Mouse (Mus musculus) ES-Bruce4 (cell line): ENCODE measurements at regions not wholly inside any gene's neighbourhood (a gene's known extent, or its start where the extent isn't known, plus 50 kb on each side); places are given as distances from the start of the nearest gene placed in this dataset.

Experiments used
- CTCF ChIP-seq: IDR thresholded peaks from one replicate; pipeline ENCODE4 v1.8.1; 2011; ENCODE audit warnings: low read depth, low read length
- EP300 ChIP-seq: IDR thresholded peaks from 2 replicates; pipeline ENCODE4 v1.6.1; 2011; ENCODE audit warnings: low read depth, low read length; ENCODE audit not compliant: insufficient read depth
- POLR2A ChIP-seq: IDR thresholded peaks from one replicate; pipeline ENCODE4 v1.8.1; 2011; ENCODE audit warnings: low read length; ENCODE audit not compliant: insufficient read depth

DNA sequence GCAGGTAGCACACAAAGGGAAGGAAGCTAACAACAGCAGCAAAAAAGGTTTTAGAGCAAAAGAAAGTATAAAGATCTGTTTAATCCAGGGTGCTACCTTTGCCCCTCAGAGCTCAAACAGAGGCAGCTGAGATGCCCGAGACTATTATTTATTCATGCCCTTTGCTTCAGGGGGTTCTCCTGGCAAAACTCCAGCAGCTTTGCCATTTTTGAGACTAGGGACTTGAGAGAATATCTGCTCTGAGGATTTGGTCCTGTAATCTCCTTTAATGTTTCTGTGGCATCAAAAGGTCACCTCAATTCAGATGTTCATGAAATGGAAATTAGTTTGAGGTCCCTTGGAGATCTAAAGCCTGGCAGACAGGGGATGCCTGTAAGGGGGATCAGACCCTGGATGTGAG is 116.1 kb downstream of the Atp6v1g3 start:
- TF ChIP-seq CTCF (no peak), EP300 (no peak), POLR2A (no peak)
